Mouse (Mus musculus) kidney, adult 2 months (tissue): Measurements from ENCODE around the gene Fam198a.

Source experiments
- CTCF ChIP-seq: fragments of 200-500 bp; conservative IDR thresholded peaks from 2 replicates; pipeline ENCODE4 v1.5.1; 2011; ENCODE audit warnings: low read depth, mild to moderate bottlenecking, control low read depth, low read length, moderate library complexity, mixed read lengths; ENCODE audit not compliant: insufficient read depth, insufficient read length
- POLR2A ChIP-seq: fragments of 200-500 bp; IDR thresholded peaks from one replicate; pipeline ENCODE4 v1.6.1; 2011; ENCODE audit warnings: low read depth, low read length, control low read depth

DNA sequence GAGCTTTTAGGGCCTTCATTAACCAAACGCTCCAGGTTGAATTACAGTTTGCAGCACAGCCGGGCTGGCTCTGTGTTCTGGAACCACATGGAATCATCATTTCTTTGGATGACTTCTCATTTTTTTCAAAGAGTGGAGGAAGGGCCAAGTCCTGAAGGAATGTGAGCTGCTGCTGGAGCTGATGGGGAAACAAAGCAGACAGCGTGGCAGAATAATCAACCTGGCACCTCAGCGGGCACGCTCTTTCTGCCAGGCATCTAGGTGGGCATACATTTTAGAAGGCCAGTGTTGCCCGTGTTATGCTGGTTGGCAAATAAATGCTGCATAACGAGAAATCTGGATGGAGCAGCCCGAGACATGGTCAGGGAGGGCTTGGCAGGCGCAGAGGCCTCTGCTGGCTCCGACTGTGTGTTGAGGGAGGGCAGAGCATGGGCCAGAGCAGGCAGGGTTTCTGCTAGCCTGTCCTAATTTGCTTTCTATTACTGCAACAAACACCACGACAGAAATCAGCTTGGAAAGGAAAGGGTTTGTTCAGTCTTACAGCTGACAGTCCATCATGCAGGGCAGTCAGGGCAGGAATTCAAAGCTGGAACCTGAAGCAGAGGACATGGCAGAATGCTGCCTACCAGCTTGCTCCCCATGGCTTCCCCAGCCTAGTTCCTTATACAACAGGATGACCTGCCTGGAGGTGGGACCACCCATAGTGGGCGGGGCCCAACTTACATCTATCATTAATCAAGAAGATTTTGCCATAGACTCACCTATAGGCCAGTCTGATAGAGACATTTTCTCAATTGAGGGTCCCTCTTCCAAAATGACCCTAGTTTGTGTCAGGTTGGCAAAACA is 23.6 kb downstream of the Fam198a start:
- TF ChIP-seq CTCF (no peak), POLR2A (no peak)
